Mouse (Mus musculus) bone marrow macrophage, adult 2 months (primary cell): ENCODE data around the gene Nf2.

ENCODE experiments used
- CTCF ChIP-seq: IDR thresholded peaks from 2 replicates; pipeline ENCODE4 v1.5.1; 2012; ENCODE audit warnings: low read depth, mild to moderate bottlenecking, low read length, moderate library complexity
- POLR2A ChIP-seq: IDR thresholded peaks from 2 replicates; pipeline ENCODE4 v1.6.1; 2012; ENCODE audit warnings: mild to moderate bottlenecking, low read depth, low read length, borderline replicate concordance

GRCm38 (mm10) chr11:4756460-4756859 is 92.9 kb downstream of the Nf2 start:
- TF ChIP-seq CTCF, result no peak
- no peak for TF ChIP-seq POLR2A
